Mouse (Mus musculus): ENCODE data around the gene Defb5. TPM values are rescaled to one million over a fixed set of nuclear protein-coding genes. Genes with fewer than 3 reads are reported as not detected.
"Not testable (repeated sequence)": the region's sequence is repeated elsewhere in the genome, so short reads cannot be mapped to it uniquely, and the experiment has no call there.

The Defb5 gene
- total RNA-seq (2021), result not detected

GRCm38 (mm10) chr8:19247280-19247679, at the start of gene Defb5:
Gene Defb5 (plus strand): TSS chr8:19247580.
- DNase-seq, result no peak
- intact Hi-C loops (cut with DNase I), result no loop called here

GRCm38 (mm10) chr8:19225161-19225560, 22.2 kb upstream of the Defb5 start, which contains the start of gene Defb6:
Gene Defb6 (plus strand): TSS chr8:19225478.
- intact Hi-C loops (cut with DNase I), result no loop called here
- DNase-seq, result no peak

GRCm38 (mm10) chr8:19238101-19238500, 9.3 kb upstream of the Defb5 start:
- intact Hi-C loops (cut with DNase I), result no loop called here
- DNase-seq, result no peak

- DNase-seq, result no peak
- intact Hi-C loops (cut with DNase I), result no loop called here
Measured at GRCm38 (mm10) chr8:19239616-19240015, 7.8 kb upstream of the Defb5 start, which contains the start of gene Defb46. Gene Defb46 (plus strand): TSS chr8:19239916.

GRCm38 (mm10) chr8:19258136-19258535, 10.8 kb downstream of the Defb5 start:
- no peak for DNase-seq
- intact Hi-C loops (cut with DNase I), result no loop called here

GRCm38 (mm10) chr8:19259667-19260066, 12.3 kb downstream of the Defb5 start:
- intact Hi-C loops (cut with DNase I), result no loop called here
- no peak for DNase-seq

GRCm38 (mm10) chr8:19293060-19293459, 45.7 kb downstream of the Defb5 start, which contains the start of gene Defb3:
Gene Defb3 (plus strand): TSS chr8:19293360.
- DNase-seq; intact Hi-C loops (cut with DNase I): not testable (repeated sequence)

- DNase-seq; intact Hi-C loops (cut with DNase I): not testable (repeated sequence)
Measured at GRCm38 (mm10) chr8:19298361-19298760, 51.0 kb downstream of the Defb5 start.

Other genes with a start within 250 kb of the Defb5 start
- not detected for gene Defb38, start 221.0 kb upstream of the Defb5 start, total RNA-seq (2021)
- gene Defb39, start 182.8 kb upstream of the Defb5 start, total RNA-seq (2021), result not detected
- not detected for gene Defb12, start 132.7 kb upstream of the Defb5 start, total RNA-seq (2021)
- not detected for gene Defb34, start 123.8 kb upstream of the Defb5 start, total RNA-seq (2021)
- gene Gm45826, start 106.8 kb upstream of the Defb5 start, total RNA-seq (2021), result not detected
- not detected for gene Defb14, start 53.2 kb upstream of the Defb5 start, total RNA-seq (2021)
- not detected for gene Defb4, start 48.9 kb upstream of the Defb5 start, total RNA-seq (2021)
- gene Defb6, start 22.1 kb upstream of the Defb5 start, total RNA-seq (2021), result not detected
- not detected for gene Defb46, start 7.7 kb upstream of the Defb5 start, total RNA-seq (2021)
- not detected for gene Defb3, start 45.8 kb downstream of the Defb5 start, total RNA-seq (2021)
- gene Defb8, start 200.0 kb downstream of the Defb5 start, total RNA-seq (2021), result not detected
- gene Defb7, start 247.5 kb downstream of the Defb5 start, total RNA-seq (2021), result not detected

Data from heart, postnatal 10 days (tissue).